Mouse (Mus musculus): Measurements from ENCODE around the gene Gm42669. TPM values are rescaled to one million over a fixed set of nuclear protein-coding genes. Genes with fewer than 3 reads are reported as not detected.

Gene Gm42669
- total and polyA plus RNA-seq, 3 experiments = 0.04 to 0.21 TPM; not detected in 1

DNA sequence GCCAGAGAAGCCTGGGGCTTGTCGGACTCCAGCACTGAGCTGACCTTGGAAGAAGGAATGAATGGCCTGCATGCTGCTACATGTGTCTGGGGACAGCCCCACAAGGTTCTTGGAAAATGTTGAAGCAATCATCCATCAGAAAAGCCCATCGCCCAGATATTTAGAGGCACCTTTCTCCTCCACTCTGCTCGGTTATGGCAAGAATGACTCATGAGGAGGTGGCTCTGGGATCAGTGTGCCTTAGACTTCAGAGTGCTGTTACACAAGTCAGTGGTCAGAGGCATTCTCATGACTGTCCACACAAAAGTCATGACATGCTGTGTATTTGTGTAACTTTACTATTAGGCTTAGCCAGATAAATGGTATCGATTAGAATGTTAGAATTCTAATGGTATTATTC is 40.3 kb upstream of the Gm42669 start:
- peaks cover 11 to 13% of the 10 kb centered on the region in 2 experiments; a peak in 3 of 4 replicates for H3K4me1 ChIP-seq (ENCODE audit: control insufficient read depth in 1 of 2, insufficient read depth in 2 of 2, low read length in 2 of 2)
- H3K27ac ChIP-seq (ENCODE audit: control insufficient read depth, low read depth, low read length) = no peak overlapping the region
- H3K36me3 ChIP-seq (ENCODE audit: control insufficient read depth in 1 of 2, insufficient read depth in 2 of 2, low read length in 2 of 2) = peaks cover 0 to 17% of the 10 kb centered on the region in 2 experiments; a peak in 2 of 4 replicates
- H3K9ac ChIP-seq (ENCODE audit: control insufficient read depth, low read depth, low read length, poor library complexity, severe bottlenecking) = no peak overlapping the region
- H3K79me2 ChIP-seq (ENCODE audit: control insufficient read depth, insufficient read depth, low read length, poor library complexity) = no peaks in the 10 kb centered on the region
- no peak for TF ChIP-seq ZC3H11A (IDR thresholded peaks at IDR 0.05; ENCODE audit: low read depth, low read length)
- no peak for DNase-seq (ENCODE audit: low read depth, low spot score)
- no peaks in the 10 kb centered on the region for H3K27me3 ChIP-seq (ENCODE audit: control insufficient read depth in 1 of 2, insufficient read depth in 2 of 2, low read length in 2 of 2)
- no peak overlapping the region for H3K4me3 ChIP-seq (ENCODE audit: control insufficient read depth in 1 of 2, insufficient read depth in 1 of 2, low read depth in 2 of 2, low read length in 2 of 2)
- H3K9me3 ChIP-seq (replicated peaks; ENCODE audit: insufficient read depth, low read length) = no peaks in the 10 kb centered on the region

- Histone ChIP-seq H3K4me1 (ENCODE audit: control insufficient read depth in 1 of 2, insufficient read depth in 2 of 2, low read length in 2 of 2) (peaks cover 6 to 9% of the 10 kb centered on the region in 2 experiments; a peak in 3 of 4 replicates), H3K9ac (ENCODE audit: control insufficient read depth, low read depth, low read length, poor library complexity, severe bottlenecking) (peak overlapping the region; percentile 13), H3K9me3 (replicated peaks; ENCODE audit: insufficient read depth, low read length) (no peaks in the 10 kb centered on the region), H3K36me3 (ENCODE audit: control insufficient read depth in 1 of 2, insufficient read depth in 2 of 2, low read length in 2 of 2) (peaks cover 0 to 11% of the 10 kb centered on the region in 2 experiments; a peak in 2 of 4 replicates), H3K4me3 (ENCODE audit: control insufficient read depth in 1 of 2, insufficient read depth in 1 of 2, low read depth in 2 of 2, low read length in 2 of 2) (peak overlapping the region; percentile 31 to 38), H3K27me3 (ENCODE audit: control insufficient read depth in 1 of 2, insufficient read depth in 2 of 2, low read length in 2 of 2) (no peaks in the 10 kb centered on the region), H3K27ac (ENCODE audit: control insufficient read depth, low read depth, low read length) (peak overlapping the region; percentile 65), H3K79me2 (ENCODE audit: control insufficient read depth, insufficient read depth, low read length, poor library complexity) (no peaks in the 10 kb centered on the region)
- DNase-seq (ENCODE audit: low read depth, low spot score) = peak; percentile 81
- TF ChIP-seq ELF1 (IDR thresholded peaks at IDR 0.05; ENCODE audit: low read depth, low read length) (no peak), RCOR1 (IDR thresholded peaks at IDR 0.05; ENCODE audit: low read depth, low read length) (peak; percentile 47), EP300 (IDR thresholded peaks at IDR 0.05; ENCODE audit: low read depth in 1 of 2, low read length in 2 of 2) (peak in 1 of 2 experiments; percentile 38; a peak in 3 of 4 replicates), BHLHE40 (IDR thresholded peaks at IDR 0.05; ENCODE audit: borderline replicate concordance, low read depth, low read length) (0 out of 2 replicates have a peak, but pooled peaks have one; percentile 32), MXI1 (IDR thresholded peaks at IDR 0.05; ENCODE audit: low read depth, low read length) (peak; percentile 58; the same call in 1 of the 2 replicates), MYC (IDR thresholded peaks at IDR 0.05; ENCODE audit: low read depth, low read length) (peak; percentile 44; the same call in 1 of the 2 replicates), USF1 (IDR thresholded peaks at IDR 0.05; ENCODE audit: low read depth, low read length) (no peak), NRF1 (IDR thresholded peaks at IDR 0.05; ENCODE audit: insufficient read depth, low read depth, low read length, poor library complexity, severe bottlenecking) (0 out of 2 replicates have a peak, but pooled peaks have one; percentile 9), MAX (IDR thresholded peaks at IDR 0.05; ENCODE audit: low read length) (peak; percentile 68), GABPA (IDR thresholded peaks at IDR 0.05; ENCODE audit: low read depth, low read length) (peak; percentile 38; the same call in 1 of the 2 replicates), KAT2A (conservative IDR thresholded peaks at IDR 0.05; ENCODE audit: low read depth, low read length) (no peak), UBTF (IDR thresholded peaks at IDR 0.05; ENCODE audit: borderline replicate concordance, insufficient read depth, low read depth, low read length) (no peak), MYB (IDR thresholded peaks at IDR 0.05; ENCODE audit: low read depth, low read length) (peak; percentile 19; the same call in 1 of the 2 replicates), E2F4 (IDR thresholded peaks at IDR 0.05; ENCODE audit: borderline replicate concordance, low read depth, low read length) (no peak), POLR2AphosphoS2 (IDR thresholded peaks at IDR 0.05; ENCODE audit: low read length) (no peak), ETS1 (IDR thresholded peaks at IDR 0.05; ENCODE audit: low read depth, low read length) (peak; percentile 82), JUND (IDR thresholded peaks at IDR 0.05; ENCODE audit: low read depth, low read length) (no peak), SIN3A (IDR thresholded peaks at IDR 0.05; ENCODE audit: low read length) (peak; percentile 56), MAFK (IDR thresholded peaks at IDR 0.05; ENCODE audit: borderline replicate concordance, low read depth, low read length) (peak; percentile 76), GATA1 (IDR thresholded peaks at IDR 0.05; ENCODE audit: low read depth, low read length) (peak; percentile 73), HCFC1 (IDR thresholded peaks at IDR 0.05; ENCODE audit: low read depth, low read length) (no peak), CHD2 (IDR thresholded peaks at IDR 0.05; ENCODE audit: low read length) (no peak), CHD1 (IDR thresholded peaks at IDR 0.05; ENCODE audit: low read depth, low read length) (no peak), POLR2A (IDR thresholded peaks at IDR 0.05; ENCODE audit: control insufficient read depth in 1 of 2, insufficient read depth in 1 of 2, low read depth in 1 of 2, low read length in 2 of 2, poor library complexity in 1 of 2) (no peak), RAD21 (IDR thresholded peaks at IDR 0.05; ENCODE audit: low read depth, low read length) (no peak), CTCF (IDR thresholded peaks at IDR 0.05 in 2 of 3, conservative IDR thresholded peaks at IDR 0.05 in 1 of 3; ENCODE audit: control insufficient read depth in 1 of 3, insufficient read depth in 1 of 3, low read depth in 2 of 3, low read length in 3 of 3, poor library complexity in 1 of 3, severe bottlenecking in 1 of 3) (no peak), USF2 (IDR thresholded peaks at IDR 0.05; ENCODE audit: borderline replicate concordance in 1 of 2, insufficient read depth in 1 of 2, low read depth in 1 of 2, low read length in 2 of 2) (no peak), POLR2AphosphoS5 (IDR thresholded peaks at IDR 0.05; ENCODE audit: borderline replicate concordance, low read depth, low read length) (no peak), SMC3 (IDR thresholded peaks at IDR 0.05; ENCODE audit: low read depth, low read length) (no peak)
Observed at GRCm38 (mm10) chr5:107470600-107471329, 36.7 kb upstream of the Gm42669 start.
